Mouse (Mus musculus): Measurements from ENCODE around the gene Uevld. TPM values are rescaled to one million over a fixed set of nuclear protein-coding genes. Genes with fewer than 3 reads are reported as not detected.

The Uevld gene
- polyA plus RNA-seq (2017; shearing (Covaris generic)) = 4.6 TPM

GRCm38 (mm10) chr7:46957831-46958691 lies at the start of gene Uevld:
Uevld (minus strand) TSS chr7:46958527.

GRCm38 (mm10) chr7:46983280-46983679 lies 25.0 kb upstream of the Uevld start, which contains the start of gene Gm9999:
Gm9999 (plus strand) TSS chr7:46983580.

GRCm38 (mm10) chr7:46919551-46920176 lies 38.7 kb downstream of the Uevld start, which contains the start of gene Tsg101:
Tsg101 (minus strand) TSS chr7:46919969.

Other genes starting within 250 kb of the Uevld start
- gene Saal1, start 247.8 kb downstream of the Uevld start, polyA plus RNA-seq (2017; shearing (Covaris generic)) = 9.9 TPM
- not detected for gene Saa3, start 242.8 kb downstream of the Uevld start, polyA plus RNA-seq (2017; shearing (Covaris generic))
- gene Saa4, start 225.9 kb downstream of the Uevld start, polyA plus RNA-seq (2017; shearing (Covaris generic)) = not detected
- gene Saa1, start 215.5 kb downstream of the Uevld start, polyA plus RNA-seq (2017; shearing (Covaris generic)) = not detected
- not detected for gene Saa2, start 206.7 kb downstream of the Uevld start, polyA plus RNA-seq (2017; shearing (Covaris generic))
- gene Hps5, start 162.5 kb downstream of the Uevld start, polyA plus RNA-seq (2017; shearing (Covaris generic)) = 41.5 TPM
- 45.5 TPM for gene Gtf2h1, start 162.4 kb downstream of the Uevld start, polyA plus RNA-seq (2017; shearing (Covaris generic))
- gene Ldha, start 117.1 kb downstream of the Uevld start, polyA plus RNA-seq (2017; shearing (Covaris generic)) = 994 TPM
- not detected for gene Ldhc, start 97.3 kb downstream of the Uevld start, polyA plus RNA-seq (2017; shearing (Covaris generic))
- gene Tsg101, start 38.6 kb downstream of the Uevld start, polyA plus RNA-seq (2017; shearing (Covaris generic)) = 112 TPM
- not detected for gene Gm9999, start 25.1 kb upstream of the Uevld start, polyA plus RNA-seq (2017; shearing (Covaris generic))
- 184 TPM for gene Spty2d1, start 49.9 kb upstream of the Uevld start, polyA plus RNA-seq (2017; shearing (Covaris generic))
- 4.8 TPM for gene Tmem86a, start 92.1 kb upstream of the Uevld start, polyA plus RNA-seq (2017; shearing (Covaris generic))
- gene Ptpn5, start 175.2 kb upstream of the Uevld start, polyA plus RNA-seq (2017; shearing (Covaris generic)) = 4.9 TPM
- gene Mrgpra6, start 246.4 kb upstream of the Uevld start, polyA plus RNA-seq (2017; shearing (Covaris generic)) = not detected